Mouse (Mus musculus) right cerebral cortex, postnatal 25 days (tissue): ENCODE data around the gene Rtn1.
"Not testable (repeated sequence)": the region's sequence is repeated elsewhere in the genome, so short reads cannot be mapped to it uniquely, and the experiment has no call there.

Experiments
- DNase-seq: peaks from one replicate; pipeline ENCODE4 v3.0.0; 2022

Gene Rtn1

DNA sequence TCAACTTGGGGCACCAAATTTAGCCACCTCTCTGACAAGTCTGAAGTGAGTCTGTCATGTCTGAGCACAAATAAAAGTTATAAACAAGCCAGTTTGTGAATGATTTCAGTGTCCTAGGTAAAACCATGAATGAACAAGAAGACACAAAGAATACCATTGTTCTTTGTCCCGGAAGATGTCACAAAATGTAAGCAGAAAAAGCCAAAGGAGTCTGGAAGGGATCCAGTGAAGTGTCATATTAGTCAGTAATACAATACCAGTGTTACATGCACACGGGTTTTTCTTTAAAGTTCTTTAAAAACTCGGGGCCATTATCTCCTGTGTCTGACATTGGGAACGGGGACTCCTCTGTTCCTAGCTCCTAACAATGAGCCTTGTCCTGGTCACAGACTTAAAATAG, 85.1 kb downstream of the Rtn1 start:
- DNase-seq = no peak

DNA sequence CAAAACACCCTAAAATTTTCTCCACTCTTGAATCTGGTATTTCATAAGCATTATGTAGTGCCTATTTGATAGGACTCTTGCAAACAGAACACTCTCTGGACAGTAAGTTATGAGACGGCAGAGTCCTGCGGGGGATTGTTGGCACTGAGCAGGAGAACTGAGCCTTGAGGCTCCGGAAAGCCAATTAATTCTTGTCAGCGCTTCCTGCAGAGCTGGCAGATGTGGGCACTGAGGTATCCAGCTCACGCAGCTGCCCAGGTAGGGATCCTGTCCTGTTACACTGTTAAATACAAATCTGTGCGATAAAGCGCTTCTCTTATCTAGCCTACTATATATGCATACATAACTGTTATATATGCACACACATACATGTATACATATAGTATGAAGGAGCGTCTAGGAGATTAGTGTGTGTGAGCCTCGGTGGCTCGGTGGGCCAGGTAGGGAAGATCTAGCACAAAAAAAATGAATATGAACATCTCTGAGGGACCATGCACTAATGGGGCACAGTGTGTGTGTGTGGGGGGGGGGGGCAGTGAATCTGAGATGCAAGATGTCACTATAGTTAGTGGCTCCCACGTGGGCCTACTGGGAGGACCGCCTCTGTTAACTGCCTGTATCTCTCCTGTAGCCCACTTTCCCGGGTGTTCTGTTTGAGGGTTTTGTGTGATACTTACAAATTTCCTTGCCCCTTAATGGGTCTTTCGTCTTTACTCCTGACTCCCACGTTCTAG, 93.0 kb downstream of the Rtn1 start:
- no peak for DNase-seq

DNA sequence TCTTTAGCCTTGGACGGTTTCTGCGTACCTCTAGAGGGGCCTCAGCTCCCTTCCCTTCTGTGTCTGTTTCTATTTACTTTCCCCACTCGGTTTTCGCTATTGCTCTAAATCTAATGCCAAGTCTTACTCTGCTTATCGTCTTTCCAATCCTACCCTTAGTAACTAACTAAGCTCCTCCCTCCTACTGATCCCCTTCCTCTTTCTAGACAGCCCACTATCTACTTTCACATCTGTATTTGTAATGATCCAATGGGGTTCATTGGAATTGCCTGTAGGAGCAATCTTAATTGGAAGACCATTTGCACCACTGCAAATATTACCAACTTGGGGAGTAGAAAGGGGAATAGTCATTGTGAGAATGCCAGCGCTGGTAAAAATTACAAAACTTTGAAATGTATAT, 98.0 kb downstream of the Rtn1 start:
- DNase-seq = no peak

DNA sequence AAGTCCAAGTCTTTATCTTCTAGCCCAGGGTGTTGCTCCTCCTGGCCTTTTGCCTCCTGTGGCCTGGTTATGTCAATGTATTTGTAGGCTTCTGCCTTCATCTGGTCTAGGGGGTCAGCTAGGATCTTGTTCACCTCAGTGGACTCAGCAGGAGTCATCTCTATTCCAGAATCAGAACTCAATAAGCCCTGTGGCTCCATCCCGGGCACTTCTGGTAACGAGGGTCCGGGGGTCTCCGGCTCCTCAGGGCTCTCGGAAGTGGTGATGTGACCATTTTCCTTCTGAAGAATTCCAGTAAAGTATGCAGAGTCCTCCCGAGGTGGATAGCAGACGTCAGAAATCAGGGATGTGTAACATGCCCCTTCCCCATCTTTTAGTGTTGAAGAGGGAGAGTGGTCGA, 100.3 kb downstream of the Rtn1 start:
- no peak for DNase-seq

DNA sequence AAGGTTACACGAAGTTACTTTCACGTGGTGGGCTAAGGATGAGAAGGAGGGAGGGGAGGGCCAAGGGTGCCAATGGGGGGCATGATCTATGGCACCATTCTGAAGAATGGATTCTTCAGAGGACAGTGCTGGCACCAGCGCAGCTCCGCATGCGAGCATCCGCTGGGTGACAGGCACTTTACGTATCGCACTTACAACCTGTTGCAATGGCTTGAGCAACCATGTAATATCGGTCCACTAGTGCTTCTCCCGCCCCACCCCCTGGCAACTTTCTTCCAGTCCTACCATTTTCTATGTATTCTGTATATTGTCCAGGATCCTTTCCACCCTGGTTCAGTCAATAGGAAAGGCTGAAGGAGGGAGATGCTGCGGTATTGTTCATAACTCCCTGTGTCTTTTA, 102.6 kb downstream of the Rtn1 start:
- DNase-seq = no peak

DNA sequence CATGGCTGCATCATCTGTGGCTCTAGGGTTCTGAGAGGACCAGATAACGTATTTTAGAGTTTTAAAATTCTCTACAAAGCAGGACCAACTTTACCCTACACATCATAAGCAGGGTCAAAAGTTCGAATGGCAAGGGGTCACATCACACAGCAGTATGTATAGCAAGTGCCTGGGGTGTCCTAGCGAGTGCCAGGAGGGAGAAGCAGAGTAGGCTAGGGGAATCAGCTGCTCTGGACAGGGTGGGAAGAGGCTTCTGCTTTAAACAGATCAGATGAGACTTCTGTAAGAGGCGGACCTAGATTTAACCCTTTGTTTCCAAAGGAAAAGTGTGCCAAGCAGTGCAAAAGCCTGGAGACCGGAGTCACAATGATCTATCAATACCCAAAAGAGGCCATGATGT, 103.4 kb downstream of the Rtn1 start:
- no peak for DNase-seq

DNA sequence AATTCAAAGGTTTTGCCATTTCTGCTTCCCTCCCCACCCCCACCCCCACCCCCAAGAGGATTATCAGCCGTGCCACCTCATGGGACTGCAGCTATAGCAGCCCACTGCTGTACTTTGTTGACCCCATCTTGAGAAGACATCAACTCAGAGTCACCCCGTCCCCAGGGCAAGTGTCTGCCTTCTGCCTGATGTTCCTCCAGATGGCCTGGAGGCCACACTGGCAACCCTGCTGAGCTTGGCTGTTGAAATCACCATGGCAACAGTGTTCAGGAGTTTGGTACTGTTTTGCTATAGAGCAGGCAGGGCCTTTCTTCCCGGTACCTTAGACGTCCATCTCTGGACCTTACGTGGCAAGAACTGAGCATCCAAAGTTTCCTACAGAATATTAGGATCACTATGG, 103.9 kb downstream of the Rtn1 start:
- no peak for DNase-seq

DNA sequence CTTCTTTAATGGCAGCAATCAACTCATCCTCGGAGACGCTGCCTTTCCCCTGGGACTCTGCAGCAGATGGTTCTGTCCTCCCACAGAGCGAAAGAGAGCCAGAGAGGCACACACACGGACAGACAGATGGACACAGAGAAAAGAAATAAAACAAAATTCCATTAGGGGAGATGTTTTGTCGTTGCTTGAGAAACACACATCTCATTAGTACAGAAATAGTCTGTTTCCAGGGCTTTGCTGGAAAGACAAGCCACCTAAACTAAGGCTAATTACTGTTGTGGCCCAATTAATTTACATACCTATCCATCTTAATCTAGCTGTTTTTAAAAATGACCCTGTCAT, 104.5 kb downstream of the Rtn1 start:
- no peak for DNase-seq

DNA sequence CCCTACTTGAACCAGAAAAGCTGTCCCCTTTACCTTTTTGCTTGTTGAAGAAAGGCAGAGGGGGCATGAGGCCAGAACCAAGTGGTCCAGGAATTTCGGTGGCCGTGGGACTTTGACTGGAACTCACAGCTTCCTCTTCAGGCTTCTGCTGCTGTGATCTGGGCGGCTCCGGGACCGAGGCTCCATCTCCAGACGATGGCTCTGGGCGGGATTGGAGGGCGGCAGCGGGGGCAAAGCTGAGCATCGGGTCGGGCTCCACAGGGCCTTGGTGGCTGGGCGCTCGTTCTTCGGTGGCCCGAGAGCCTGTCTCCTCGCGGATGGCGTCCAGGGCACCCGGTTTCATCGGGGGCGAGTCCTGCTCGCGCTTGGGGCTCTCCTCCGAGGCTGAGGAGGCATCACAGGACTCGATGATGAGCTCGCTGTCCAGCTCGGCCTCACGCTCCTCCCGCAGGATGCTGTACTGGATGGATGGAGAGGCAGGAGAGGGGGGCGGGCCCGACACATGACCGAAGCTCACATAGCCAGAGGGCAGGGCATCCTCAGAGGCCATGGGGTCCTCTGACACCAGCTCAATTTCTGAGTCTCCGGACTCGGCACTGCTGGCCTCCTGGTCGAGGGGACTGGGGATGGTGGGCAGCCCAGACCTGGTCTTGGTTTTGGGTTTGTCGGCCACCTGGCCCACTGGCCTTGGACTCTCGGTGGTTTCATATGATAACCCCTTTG, 105.1 kb downstream of the Rtn1 start:
- no peak for DNase-seq

DNA sequence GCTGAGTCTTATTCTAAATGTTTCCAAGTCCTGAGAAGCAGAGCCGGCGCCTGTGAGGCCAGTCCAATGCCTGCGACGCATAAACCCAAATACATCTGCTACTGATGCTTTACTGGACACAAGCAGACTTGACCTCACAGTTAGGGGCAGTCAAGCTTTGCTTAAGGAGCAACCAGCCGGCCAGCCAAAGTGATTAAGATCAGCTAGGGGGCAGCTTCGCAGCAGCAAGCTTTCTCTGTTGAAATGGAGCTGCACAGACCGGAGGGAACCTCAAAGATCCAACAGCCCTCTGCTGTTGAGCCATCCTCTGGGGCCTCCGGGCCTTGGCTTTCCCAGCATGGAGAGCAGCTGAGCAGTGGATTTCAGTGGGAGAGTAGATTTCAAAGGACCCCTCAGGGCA, 107.4 kb downstream of the Rtn1 start:
- no peak for DNase-seq

DNA sequence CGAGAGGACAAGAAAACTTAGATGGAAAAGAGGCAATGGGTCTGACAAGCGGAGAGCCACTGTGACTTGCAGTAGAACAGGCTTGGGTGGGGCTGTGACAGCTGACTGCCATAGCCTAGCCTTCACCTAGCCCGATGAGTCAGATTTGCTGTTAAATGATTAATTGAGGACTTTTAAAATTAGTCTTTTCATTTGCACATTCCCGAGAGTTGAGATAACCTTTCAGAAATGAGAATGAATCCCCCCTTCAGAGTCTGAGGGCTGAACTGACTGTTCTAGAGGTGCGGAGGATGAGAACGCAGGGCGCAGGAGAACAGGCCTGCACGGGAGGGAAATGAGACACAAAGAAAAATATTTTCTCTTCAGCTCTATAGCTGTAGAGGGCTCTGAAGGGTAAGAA, 107.9 kb downstream of the Rtn1 start:
- DNase-seq = no peak

DNA sequence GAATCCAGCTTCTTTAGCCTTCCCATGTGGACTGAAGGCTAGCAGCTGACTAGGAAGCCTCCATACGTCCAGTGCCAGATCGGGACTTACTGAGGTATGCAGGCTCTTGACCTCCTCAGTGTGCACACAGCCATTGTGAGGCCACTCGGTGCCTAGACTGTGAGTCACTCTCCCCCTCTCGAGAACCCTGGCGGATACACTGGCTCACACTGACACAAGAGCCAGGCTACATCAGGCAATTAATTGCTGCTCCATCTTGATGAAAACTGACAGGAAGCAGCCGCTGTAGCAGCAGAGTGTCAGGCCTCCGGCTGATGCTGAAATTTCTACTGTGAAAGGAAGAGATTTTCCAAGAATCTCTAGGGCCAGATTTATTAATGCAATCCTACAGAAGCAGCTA, 110.6 kb downstream of the Rtn1 start:
- DNase-seq = no peak

DNA sequence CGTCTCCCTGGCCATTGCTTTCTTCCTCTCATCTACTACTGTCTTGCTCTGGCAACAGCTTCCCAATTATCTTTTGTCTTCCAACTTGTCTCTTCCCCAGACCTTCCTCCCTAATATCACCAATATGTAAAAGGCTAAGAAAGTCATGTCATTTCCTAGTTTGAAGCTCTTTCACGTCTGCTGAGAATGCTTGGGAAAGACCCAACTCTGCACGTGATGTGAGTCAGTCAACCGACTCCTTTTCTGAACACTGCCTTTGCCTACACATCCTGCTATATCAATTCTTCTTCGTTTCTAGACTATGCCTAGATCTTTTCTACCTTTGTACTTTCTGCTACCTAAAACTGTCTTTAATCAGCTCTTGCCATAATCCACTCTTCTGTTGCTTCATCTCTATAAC, 112.3 kb downstream of the Rtn1 start:
- DNase-seq = no peak

DNA sequence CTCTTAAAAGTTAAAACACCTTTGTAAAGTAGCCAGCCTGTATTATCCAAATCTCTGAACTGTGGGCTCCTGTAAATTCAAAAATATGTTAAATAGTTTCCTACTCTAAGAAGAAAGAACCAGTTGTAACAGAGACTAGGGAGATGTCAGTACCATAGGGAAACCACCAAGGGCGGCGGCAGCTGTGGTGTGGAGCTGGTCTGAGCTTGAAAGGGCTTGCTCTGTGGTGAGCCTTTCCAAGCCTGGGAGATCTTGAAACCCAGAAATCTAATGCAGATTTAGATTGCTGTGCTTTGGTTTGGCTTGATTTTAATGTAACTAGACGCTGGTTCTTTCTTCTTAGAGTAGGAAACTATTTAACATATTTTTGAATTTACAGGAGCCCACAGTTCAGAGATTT, 115.7 kb downstream of the Rtn1 start:
- not testable (repeated sequence) for DNase-seq

DNA sequence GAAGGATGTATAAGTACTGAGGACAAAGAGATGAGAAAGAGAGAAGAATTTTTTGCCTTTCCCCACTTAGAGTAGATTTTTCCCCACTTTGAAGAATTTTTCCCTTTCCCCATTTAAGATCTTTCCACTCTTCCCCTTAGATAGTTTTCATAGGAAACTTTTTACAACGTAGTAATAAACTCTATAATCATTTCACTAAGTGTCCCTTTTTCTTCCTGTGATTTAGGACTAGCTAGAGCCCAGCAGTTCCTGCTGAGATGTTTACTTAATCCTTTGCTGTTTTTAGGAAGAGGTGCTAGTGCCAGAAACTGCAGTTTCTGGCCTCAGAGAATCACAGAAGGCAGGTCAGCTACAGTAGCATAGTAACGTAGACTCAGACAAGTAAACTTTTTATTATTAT, 116.3 kb downstream of the Rtn1 start:
- no peak for DNase-seq

DNA sequence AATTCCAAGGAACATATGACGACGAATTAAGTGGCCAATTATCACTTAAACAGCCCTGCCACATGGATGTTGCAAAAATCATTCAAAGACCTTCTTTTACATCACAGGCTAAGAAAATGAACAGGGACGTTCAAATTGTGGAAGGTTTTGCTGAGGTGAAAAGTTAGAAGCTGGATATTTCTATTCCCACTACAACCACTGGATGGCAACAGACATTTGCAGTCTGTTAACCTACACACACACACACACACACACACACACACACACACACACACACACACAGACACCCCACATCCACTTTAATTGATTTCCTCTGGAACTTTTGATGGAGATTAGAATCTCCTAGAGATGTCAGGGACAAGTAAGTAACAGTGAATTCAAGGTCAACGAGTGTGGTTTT, 117.6 kb downstream of the Rtn1 start:
- no peak for DNase-seq

DNA sequence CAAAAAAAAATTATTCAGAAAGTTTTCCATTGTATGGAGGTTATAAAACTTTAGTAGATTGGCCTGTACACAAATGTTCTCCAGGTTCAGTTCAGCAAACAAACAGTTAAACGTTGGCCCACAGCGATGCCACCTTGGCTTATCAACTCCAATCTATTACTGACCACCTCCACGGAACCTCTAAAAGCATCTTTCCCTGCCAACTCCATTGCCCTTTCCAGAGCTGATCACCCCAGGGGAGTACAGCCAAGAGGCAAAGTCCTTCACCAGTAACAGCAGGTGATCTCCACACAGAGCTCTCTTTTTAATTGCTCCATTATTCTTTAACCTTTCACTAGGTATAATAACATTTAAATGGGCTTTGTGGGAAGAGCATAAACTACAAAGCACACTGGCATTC, 120.6 kb downstream of the Rtn1 start:
- DNase-seq = no peak

DNA sequence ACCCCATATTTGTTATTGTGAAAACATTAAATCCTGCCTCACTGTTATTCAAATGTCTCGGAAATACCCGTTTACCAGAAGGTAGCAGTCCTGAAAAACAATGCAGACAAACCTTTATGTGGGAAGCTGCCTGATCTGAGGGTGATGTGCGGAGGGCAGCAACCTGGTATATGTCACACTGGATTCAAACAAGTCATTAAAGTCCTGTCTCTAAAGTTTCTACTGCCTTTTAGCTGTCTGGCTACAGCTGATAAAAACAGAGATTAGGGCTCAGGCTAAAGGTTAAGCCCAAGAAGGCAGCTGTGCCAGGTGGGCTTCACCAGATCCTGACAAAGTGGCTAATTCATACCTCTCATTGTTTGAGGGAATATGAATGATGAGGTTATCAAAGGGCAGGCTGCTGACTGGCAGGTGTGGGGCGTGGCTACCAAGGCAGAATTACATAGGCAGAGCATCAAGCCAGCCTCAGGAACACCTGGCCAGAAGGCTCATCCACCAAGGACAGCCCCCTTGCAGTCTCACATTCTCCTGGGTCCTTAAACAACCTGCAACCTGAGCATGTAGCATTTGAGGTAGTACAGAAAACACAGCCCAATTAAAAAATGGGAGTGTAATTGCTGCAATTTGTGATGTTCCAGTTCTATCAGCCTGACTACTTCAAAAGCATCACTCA, 121.4 kb downstream of the Rtn1 start:
- no peak for DNase-seq

DNA sequence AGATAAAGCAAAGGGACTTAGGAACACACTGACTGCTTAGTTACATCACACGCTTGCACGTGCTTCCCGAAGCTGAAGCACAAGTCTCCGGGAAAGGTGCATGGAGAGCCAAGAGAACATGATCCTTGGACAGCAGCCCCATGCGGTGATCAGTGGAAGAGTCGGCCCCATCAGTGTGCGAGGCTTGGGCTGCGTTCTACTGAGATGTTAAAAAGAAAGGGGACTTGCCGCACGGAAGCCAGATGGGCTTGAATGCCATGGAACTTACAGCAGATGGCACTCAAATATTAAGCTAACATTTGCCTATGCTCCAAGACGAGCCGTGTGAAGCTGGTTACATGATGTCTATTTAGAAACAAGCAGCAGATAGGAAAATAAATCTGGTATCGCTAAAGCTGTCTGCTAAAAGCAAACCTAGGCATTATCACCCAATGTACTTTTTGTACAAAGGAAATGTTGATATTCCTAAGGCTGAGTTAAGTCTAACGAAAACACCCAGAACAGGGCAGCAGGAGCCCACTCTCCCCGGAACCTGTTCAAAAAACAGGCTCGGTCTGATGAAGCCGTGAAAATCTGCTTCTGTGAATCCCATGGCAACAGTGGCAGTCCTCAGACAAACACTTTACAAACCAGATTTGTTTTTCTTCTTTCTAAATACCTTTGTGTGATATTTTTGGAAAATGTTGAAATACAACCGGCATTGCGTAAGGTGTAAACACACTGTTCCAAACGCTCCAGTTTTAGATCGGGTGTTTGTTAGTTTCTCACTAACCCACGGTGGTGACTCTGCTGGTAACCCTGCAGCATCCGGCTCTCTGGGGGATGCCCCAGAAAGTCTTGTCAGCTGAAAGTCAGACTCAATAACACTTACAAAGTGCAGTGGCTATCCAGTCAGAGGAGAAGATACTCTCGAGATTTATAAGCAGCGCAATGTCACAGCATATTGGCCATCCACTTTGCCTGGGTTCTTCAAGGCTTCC, 123.2 kb downstream of the Rtn1 start:
- DNase-seq = peak; percentile 76

DNA sequence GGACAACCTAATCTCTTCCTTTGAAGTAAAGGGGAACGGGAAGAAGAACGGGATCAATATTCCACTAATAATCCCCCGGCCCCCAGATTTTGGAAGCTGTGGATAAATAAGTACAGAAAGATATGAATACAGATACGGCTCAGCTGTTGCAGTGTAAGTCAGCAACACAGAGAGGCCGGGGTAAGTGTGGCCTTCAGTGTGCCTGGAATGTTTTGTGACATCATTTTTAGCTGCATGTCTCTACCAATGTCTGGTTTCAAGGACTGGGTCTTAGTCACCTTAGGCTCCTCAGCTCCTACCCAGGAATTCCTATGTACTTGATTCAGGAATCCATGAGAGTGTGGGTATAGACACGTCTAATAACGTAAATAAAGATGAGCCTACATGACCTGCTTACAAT, 124.3 kb downstream of the Rtn1 start:
- DNase-seq = no peak

DNA sequence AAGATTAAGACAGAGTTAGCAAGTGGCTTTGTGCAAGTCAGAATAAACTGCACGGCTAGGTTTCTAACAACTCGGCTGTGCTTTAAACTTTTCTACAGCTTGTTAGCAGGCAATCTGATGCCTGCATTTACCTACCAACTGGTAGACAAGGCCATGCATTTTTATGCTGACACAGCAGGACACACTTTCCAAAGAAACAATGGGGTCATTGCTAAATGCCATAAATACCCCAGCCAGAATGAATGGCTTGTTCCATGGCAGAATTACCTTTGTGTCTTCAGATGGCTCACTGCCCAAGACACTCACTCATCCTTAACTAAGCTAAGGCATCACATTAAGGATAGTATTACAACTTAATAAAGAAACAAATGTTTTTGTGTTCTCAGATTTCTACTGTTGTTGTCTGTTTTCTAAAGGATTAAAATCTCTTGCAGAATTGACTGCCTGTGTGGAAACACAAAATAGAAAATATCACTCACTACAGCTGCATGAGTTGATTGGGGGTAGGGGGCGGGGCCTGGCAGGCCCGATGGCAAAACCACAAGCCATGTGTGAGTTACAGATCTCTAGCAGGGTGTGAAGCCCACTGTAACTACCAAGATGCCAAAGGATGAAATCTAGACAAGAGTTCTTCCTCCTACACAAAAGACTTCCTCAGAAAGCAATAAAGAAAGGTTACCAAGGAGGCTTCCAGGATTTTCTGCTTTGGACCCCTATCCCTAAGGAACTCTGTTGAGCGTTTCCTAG, 129.6 kb downstream of the Rtn1 start:
- no peak for DNase-seq

DNA sequence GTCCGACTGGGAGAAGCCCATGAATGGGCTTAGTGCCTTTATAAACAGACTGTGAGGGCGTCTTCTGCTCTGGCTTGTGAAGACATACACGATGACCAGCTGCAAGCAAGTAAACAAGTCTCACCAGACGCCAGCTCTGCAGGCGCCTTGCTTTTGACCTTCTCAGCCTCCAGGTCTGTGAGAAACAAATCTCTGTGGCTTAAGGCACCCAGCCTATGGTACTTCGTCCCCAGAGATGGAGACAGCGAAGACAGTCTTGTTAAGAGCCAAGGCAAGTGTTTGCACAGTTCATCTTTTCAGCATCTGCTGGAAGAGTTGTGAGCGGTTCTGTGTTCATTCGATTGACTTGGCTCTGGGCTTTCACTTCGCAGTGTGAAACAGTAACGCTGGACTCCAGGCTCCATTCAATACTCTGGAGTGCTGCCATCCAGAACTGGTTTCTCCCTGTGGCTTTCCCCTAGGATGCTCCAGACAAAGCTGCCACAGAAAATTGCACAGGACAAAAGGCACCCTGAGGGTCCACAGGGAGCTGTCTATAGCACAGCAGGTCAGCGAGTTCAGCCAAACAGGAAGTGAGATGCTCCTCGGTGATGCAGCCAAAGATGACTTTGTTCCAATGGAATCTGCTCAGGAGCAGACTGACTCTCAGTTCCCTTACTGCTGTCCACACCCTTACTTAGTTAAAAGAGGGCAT, 135.0 kb downstream of the Rtn1 start:
- no peak for DNase-seq
